Mouse (Mus musculus) forebrain, embryonic 15.5 days (tissue): ENCODE measurements at regions not wholly inside any gene's neighbourhood (a gene's known extent, or its start where the extent isn't known, plus 50 kb on each side); places are given as distances from the start of the nearest gene placed in this dataset.
A peak's percentile ranks its signal among the peaks of the same experiment; 100 is the strongest.

Experiments
- ATAC-seq: fragments of 200-750 bp; cut with Nextera tagmentation; replicated peaks from 2 replicates; pipeline ENCODE4 v1.8.0; 2017; ENCODE audit warnings: mild to moderate bottlenecking, moderate TSS enrichment, moderate library complexity
- H3K27ac ChIP-seq: fragments of 300-500 bp; sonication (generic); replicated peaks from 2 replicates; pipeline ENCODE4 v1.5.1; 2015; ENCODE audit warnings: mild to moderate bottlenecking, inconsistent platforms
- H3K27me3 ChIP-seq: fragments of 300-500 bp; sonication (generic); 2 replicates; pipeline ENCODE4 v1.6.1; 2015; ENCODE audit warnings: inconsistent platforms
- H3K36me3 ChIP-seq: fragments of 300-500 bp; sonication (generic); 2 replicates; pipeline ENCODE4 v1.6.1; 2015; ENCODE audit warnings: mild to moderate bottlenecking, inconsistent platforms
- H3K4me1 ChIP-seq: fragments of 300-500 bp; sonication (generic); 2 replicates; pipeline ENCODE4 v1.6.1; 2015; ENCODE audit warnings: inconsistent platforms
- H3K4me2 ChIP-seq: fragments of 300-500 bp; sonication (generic); replicated peaks from 2 replicates; pipeline ENCODE4 v1.6.1; 2015; ENCODE audit warnings: mild to moderate bottlenecking, inconsistent platforms
- H3K4me3 ChIP-seq: fragments of 300-500 bp; sonication (generic); 2 replicates; pipeline ENCODE4 v1.5.1; 2015; ENCODE audit warnings: mild to moderate bottlenecking, inconsistent platforms
- H3K9ac ChIP-seq: fragments of 300-500 bp; sonication (generic); replicated peaks from 2 replicates; pipeline ENCODE4 v1.6.1; 2015; ENCODE audit warnings: mild to moderate bottlenecking, inconsistent platforms
- H3K9me3 ChIP-seq: fragments of 300-500 bp; sonication (generic); 2 replicates; pipeline ENCODE4 v1.6.1; 2016; ENCODE audit warnings: inconsistent platforms
- WGBS: fragments of 180-500 bp; shearing (Covaris S2); methylation state at CpG from one replicate; pipeline ENCODE4 v1.1.7; 2015; ENCODE audit warnings: mixed read lengths; 5-methylcytosine and 5-hydroxymethylcytosine counted together

DNA sequence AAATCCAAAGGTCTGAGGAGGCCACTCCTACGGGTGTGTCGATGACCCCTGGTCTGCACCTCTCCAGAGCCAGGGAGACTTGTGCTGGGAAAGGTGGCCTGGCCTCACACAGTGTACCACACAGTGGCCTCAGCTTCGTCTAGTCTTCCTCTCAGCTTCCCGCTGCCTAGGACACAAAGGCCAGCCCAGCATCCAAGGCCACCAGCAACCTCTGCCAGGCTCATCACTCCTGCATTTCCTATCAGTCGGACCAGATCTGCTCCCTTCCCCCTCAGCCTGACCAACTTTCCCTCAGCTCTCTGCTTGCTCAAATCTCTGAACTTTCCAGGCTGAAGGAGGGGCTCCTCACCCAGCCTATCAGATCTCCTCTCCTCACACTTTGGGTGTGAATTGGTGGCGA is 213.8 kb downstream of the Rplp1 start:
- Histone ChIP-seq H3K27ac (no peak overlapping the region), H3K36me3 (no peaks in the 10 kb centered on the region), H3K4me3 (no peak overlapping the region), H3K9ac (no peak overlapping the region), H3K9me3 (no peaks in the 10 kb centered on the region), H3K4me2 (no peak overlapping the region), H3K27me3 (peaks cover 4% of the 10 kb centered on the region; the same call in 1 of the 2 replicates), H3K4me1 (peaks cover 45% of the 10 kb centered on the region)
- WGBS: 90% methylated on average over 6 of the region's 6 CpGs
- ATAC-seq: no peak

DNA sequence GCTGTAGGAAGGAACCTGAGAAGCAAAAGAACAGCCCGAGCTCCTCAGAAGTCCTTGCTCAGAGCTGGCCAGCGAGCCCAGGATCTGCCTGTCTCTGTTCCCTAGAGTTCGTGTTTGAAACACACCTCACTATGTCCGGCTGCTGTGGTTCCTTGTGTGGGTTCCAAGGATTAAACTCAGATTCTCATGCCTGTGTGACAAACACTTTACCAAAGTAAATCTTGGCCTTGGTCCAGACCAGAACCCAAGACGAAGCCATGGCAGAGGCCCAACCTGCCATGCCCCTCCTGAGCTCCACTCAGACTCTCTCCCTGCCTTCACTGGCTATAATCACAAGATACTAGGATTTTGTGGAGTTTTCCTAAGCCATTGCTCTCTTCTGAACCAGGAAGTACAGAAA is 214.7 kb downstream of the Rplp1 start:
- H3K4me2 ChIP-seq: no peak overlapping the region
- H3K27ac ChIP-seq: no peak overlapping the region
- H3K9ac ChIP-seq: no peak overlapping the region
- H3K9me3 ChIP-seq: no peaks in the 10 kb centered on the region
- no peak overlapping the region for H3K4me3 ChIP-seq
- 59% methylated on average over 5 of the region's 5 CpGs for WGBS
- H3K4me1 ChIP-seq: peaks cover 46% of the 10 kb centered on the region
- ATAC-seq: no peak
- H3K27me3 ChIP-seq: peaks cover 4% of the 10 kb centered on the region; the same call in 1 of the 2 replicates
- H3K36me3 ChIP-seq: no peaks in the 10 kb centered on the region

DNA sequence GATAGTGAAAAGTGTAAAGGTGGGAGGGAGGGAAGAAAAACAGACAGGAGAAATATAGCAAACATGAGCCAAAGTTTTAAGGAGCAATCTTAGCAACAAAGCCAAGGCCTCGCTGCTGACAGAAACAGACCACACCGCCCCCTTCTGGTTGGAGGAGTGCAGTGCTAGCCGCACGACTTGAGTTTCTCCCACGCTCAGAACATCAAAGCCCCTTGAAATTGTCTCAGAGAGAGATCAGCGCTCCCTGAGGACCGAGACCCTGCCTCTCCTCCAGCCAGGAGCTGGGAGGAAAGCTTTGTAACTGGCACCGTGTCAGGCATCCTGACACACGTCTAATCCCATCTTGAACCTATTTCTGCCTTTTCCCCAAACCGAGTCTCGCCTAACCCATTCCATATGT is 216.4 kb downstream of the Rplp1 start:
- peak; percentile 57; the same call in 1 of the 2 replicates for ATAC-seq
- Histone ChIP-seq H3K36me3 (no peaks in the 10 kb centered on the region), H3K27ac (no peak overlapping the region), H3K4me3 (no peak overlapping the region), H3K4me2 (no peak overlapping the region), H3K9ac (no peak overlapping the region), H3K9me3 (no peaks in the 10 kb centered on the region), H3K4me1 (peaks cover 37% of the 10 kb centered on the region), H3K27me3 (peaks cover 6% of the 10 kb centered on the region; the same call in 1 of the 2 replicates)
- 10% methylated on average over 11 of the region's 11 CpGs for WGBS

DNA sequence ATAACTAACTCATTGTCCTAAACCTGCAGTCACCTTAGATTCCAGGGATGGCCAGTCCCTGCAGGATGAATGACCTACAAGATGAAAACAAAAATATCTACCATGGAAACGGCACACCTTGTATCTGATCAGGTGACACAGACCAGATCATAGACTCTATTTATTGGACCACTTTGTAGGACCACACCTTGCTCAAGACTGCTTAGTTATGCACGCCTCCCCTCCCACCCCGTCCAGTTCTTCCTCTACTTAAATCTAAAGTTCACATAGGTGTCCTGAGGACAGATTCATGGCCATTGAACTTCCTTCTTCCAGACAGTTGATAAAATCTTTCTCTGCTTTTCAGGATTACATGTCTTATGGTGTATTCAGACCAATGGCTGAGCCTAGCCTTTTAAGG is 217.5 kb downstream of the Rplp1 start:
- 94% methylated on average over 3 of the region's 3 CpGs for WGBS
- ATAC-seq: no peak
- Histone ChIP-seq H3K4me1 (peaks cover 29% of the 10 kb centered on the region), H3K27me3 (peaks cover 6% of the 10 kb centered on the region; the same call in 1 of the 2 replicates), H3K4me3 (no peak overlapping the region), H3K9ac (no peak overlapping the region), H3K36me3 (no peaks in the 10 kb centered on the region), H3K27ac (no peak overlapping the region), H3K4me2 (no peak overlapping the region), H3K9me3 (no peaks in the 10 kb centered on the region)

DNA sequence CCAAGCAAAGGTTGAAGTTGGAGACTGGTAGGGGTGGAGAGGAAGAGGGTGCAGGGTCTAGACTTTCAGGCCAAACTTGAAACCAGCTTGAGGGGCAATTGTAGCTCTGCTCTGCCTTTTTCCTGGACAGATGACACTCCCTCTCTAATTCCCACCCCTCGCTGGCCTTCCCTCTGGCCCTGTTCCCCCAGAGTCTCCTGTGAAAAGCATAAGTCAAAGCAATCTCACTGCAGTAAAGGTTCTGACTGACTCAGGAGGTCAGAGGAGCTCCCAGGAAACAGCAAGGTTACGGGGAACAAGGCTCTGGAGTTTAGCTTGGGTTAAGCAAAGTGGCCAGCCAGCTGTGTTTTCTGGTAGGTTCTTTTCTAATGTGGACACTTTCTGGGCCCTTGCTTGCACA is 218.5 kb downstream of the Rplp1 start:
- Histone ChIP-seq H3K4me3 (no peak overlapping the region), H3K27me3 (peaks cover 6% of the 10 kb centered on the region; the same call in 1 of the 2 replicates), H3K4me1 (peaks cover 29% of the 10 kb centered on the region), H3K27ac (no peak overlapping the region), H3K9me3 (no peaks in the 10 kb centered on the region), H3K9ac (no peak overlapping the region), H3K4me2 (no peak overlapping the region), H3K36me3 (no peaks in the 10 kb centered on the region)
- 92% methylated on average over 2 of the region's 2 CpGs for WGBS
- ATAC-seq: no peak

DNA sequence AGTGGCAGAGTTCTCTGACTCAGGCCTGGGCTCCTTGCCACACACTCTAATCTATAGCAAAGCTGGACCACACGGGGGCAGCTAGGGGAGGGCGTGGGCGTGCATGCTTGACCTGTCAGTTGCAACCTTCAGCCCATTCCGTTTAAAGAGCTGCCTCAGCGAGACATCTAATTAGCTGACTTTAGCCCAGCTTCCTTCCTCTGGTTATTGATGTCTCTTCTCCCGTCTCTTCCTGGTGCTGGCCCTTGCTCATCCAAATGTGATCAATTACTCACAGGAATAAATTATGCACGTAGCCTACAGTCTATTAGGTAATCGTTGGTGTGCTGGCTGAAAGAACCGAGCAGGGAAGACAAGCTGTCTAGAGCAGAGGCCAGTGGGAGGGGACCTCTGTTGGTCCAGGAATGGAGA is 219.0 kb downstream of the Rplp1 start:
- H3K27me3 ChIP-seq: peaks cover 6% of the 10 kb centered on the region; the same call in 1 of the 2 replicates
- 6% methylated on average over 9 of the region's 9 CpGs for WGBS
- ATAC-seq: no peak

DNA sequence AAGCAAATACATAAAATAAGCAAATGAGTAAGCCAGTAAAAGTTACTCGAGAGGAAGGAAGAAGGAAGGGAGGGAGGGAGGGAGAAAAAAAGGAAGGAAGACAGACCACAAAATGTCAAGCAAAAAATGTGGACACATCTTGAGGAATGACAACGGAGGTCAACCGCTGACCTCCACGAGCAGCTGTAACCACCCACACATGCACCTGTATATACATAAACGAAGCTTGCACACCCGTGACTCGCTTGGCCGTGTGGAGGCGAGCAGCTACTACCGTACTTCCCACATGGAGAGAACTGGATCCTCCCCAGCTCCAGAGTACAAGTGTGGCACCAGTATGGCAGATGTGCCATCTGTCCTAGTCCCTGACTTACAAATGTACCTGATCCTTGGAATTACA is 220.1 kb downstream of the Rplp1 start:
- no peak for ATAC-seq
- Histone ChIP-seq H3K4me1 (peaks cover 25% of the 10 kb centered on the region), H3K4me3 (no peak overlapping the region), H3K27ac (no peak overlapping the region), H3K9ac (no peak overlapping the region), H3K27me3 (peaks cover 6% of the 10 kb centered on the region; the same call in 1 of the 2 replicates), H3K36me3 (no peaks in the 10 kb centered on the region), H3K9me3 (no peaks in the 10 kb centered on the region), H3K4me2 (no peak overlapping the region)
- 87% methylated on average over 10 of the region's 10 CpGs for WGBS

More for the DNA sequence above, 219.0 kb downstream of the Rplp1 start:
- H3K4me2 ChIP-seq: no peak overlapping the region
- H3K36me3 ChIP-seq: no peaks in the 10 kb centered on the region
- H3K4me1 ChIP-seq: peaks cover 29% of the 10 kb centered on the region
- H3K9ac ChIP-seq: no peak overlapping the region
- H3K27ac ChIP-seq: no peak overlapping the region
- H3K9me3 ChIP-seq: no peaks in the 10 kb centered on the region
- H3K4me3 ChIP-seq: no peak overlapping the region

DNA sequence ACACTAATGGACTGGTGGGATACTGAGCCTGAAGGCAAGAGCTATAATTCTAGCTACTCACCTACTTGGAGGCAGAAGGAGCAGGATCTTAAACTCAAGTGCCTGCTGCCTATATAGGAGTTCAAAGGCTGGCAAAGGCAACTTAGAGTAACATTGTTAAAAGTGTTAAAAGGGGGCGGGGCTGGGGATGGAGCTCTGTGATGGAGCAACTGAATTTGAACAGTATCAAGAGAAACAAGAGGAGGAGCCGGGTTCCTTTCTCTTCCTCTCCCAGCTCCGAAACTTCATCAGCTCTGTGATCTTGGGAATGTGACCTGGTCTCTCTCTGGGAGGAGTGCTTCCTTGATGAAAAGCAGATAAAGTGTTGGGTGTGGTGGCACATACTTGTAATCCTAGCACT is 223.6 kb downstream of the Rplp1 start:
- Histone ChIP-seq H3K4me1 (peaks cover 11% of the 10 kb centered on the region), H3K4me2 (no peak overlapping the region), H3K4me3 (no peak overlapping the region), H3K9me3 (no peaks in the 10 kb centered on the region), H3K27me3 (0 out of 2 replicates have a peak, but pooled peaks cover 2% of the 10 kb centered on the region), H3K27ac (no peak overlapping the region), H3K36me3 (no peaks in the 10 kb centered on the region), H3K9ac (no peak overlapping the region)
- no peak for ATAC-seq
- WGBS: 86% methylated on average over 3 of the region's 3 CpGs

DNA sequence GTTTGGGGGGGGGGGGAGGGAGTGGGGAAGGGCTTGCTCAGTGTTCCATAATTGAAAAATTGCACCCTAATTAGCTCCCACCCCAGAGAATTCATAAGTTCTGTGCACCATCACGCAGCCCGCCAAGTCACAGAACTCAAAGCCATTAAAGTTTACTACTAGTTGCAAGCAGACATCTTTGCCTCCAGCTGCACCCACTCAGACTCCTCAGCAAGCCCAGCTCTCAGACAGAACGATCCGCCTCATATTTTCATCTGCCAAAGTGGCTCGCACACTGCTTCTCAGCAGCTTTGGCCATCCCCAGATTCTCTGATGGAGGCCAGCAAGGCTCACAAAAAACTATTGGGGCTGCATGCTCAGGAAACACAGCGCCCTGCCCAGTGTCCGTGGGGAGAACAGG is 224.4 kb downstream of the Rplp1 start:
- 0 out of 2 replicates have a peak, but pooled peaks cover 2% of the 10 kb centered on the region for H3K27me3 ChIP-seq
- no peak for ATAC-seq
- WGBS: 71% methylated on average over 7 of the region's 7 CpGs

DNA sequence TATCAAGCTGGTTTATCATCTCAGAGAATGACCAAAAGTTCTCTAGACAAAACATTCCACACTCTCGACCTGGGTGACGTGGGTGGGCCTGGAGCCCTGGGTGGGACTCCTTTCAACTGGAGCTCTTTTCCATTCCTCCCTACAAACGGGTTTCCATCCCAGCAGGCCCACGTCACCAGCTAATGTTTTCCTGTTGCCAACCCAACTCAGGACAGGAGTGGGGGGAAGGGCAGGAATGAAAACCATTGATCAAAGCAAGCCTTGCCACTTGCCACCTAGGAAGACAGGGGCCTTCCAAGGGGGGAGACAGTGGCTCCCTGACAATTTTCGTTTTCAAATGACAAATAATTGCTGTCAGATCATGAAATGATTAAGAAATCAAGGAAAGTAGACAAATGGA is 224.8 kb downstream of the Rplp1 start:
- 31% methylated on average over 5 of the region's 5 CpGs for WGBS
- H3K4me3 ChIP-seq: no peak overlapping the region
- peaks cover 3% of the 10 kb centered on the region; the same call in 1 of the 2 replicates for H3K4me1 ChIP-seq
- no peak for ATAC-seq
- no peaks in the 10 kb centered on the region for H3K9me3 ChIP-seq
- H3K27ac ChIP-seq: no peak overlapping the region
- no peaks in the 10 kb centered on the region for H3K36me3 ChIP-seq
- H3K9ac ChIP-seq: no peak overlapping the region
- 0 out of 2 replicates have a peak, but pooled peaks cover 2% of the 10 kb centered on the region for H3K27me3 ChIP-seq
- H3K4me2 ChIP-seq: no peak overlapping the region

More for the DNA sequence above, 224.4 kb downstream of the Rplp1 start:
- no peaks in the 10 kb centered on the region for H3K9me3 ChIP-seq
- no peaks in the 10 kb centered on the region for H3K36me3 ChIP-seq
- H3K9ac ChIP-seq: no peak overlapping the region
- peaks cover 3% of the 10 kb centered on the region; the same call in 1 of the 2 replicates for H3K4me1 ChIP-seq
- no peak overlapping the region for H3K27ac ChIP-seq
- H3K4me3 ChIP-seq: no peak overlapping the region
- H3K4me2 ChIP-seq: no peak overlapping the region

DNA sequence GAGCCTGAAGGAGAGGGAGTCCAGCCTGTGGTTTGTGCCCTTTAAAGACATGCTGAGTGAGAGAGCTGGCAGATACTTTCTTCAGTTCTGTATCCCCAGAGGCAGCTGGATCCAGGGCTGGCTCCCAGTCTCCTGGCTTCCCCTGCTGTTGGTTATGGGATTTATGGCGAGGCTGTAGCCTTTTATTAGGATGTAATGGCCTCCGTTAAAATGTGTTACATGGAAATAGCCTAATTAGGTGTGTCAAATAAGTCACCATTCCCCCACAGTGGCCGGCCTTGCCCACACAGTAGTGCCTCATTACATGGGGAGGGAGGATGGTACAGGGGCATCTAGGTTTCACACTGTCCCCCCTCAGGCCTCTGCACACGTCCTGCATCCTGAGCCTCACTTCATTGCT is 230.8 kb downstream of the Rplp1 start:
- Histone ChIP-seq H3K9me3 (no peaks in the 10 kb centered on the region), H3K36me3 (no peaks in the 10 kb centered on the region), H3K4me2 (no peak overlapping the region), H3K4me3 (no peak overlapping the region), H3K27ac (no peak overlapping the region), H3K27me3 (no peaks in the 10 kb centered on the region), H3K4me1 (peaks cover 6% of the 10 kb centered on the region), H3K9ac (no peak overlapping the region)
- 49% methylated on average over 4 of the region's 4 CpGs for WGBS
- ATAC-seq: no peak

DNA sequence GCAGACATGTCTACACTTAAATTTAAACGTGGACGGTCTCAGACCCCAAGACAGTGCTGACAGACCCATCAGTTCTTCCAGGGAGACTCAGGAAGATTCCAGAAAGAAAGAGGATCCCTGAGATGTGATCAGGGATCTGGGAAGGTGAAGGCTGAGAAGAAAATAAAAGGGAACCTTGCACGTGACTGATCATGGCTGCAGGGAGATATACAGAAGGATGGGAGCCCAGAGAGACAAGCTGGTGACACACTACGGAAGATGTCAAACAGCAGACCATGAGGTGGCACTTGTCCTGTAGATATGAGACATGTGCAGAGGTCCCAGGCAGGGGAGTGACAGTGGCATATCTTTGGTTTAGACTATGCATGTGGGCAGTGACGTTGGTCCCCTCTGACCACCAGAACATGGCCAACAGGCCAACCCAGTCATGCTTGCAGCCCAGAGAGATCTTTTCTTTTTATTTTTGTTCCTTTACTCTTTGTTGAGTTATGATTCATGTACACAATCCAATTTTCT is 231.5 kb downstream of the Rplp1 start:
- H3K27me3 ChIP-seq: no peaks in the 10 kb centered on the region
- 93% methylated on average over 5 of the region's 5 CpGs for WGBS
- H3K4me1 ChIP-seq: peaks cover 6% of the 10 kb centered on the region
- H3K27ac ChIP-seq: no peak overlapping the region
- no peaks in the 10 kb centered on the region for H3K9me3 ChIP-seq
- ATAC-seq: no peak
- no peak overlapping the region for H3K9ac ChIP-seq
- H3K36me3 ChIP-seq: no peaks in the 10 kb centered on the region
- H3K4me3 ChIP-seq: no peak overlapping the region
- no peak overlapping the region for H3K4me2 ChIP-seq

DNA sequence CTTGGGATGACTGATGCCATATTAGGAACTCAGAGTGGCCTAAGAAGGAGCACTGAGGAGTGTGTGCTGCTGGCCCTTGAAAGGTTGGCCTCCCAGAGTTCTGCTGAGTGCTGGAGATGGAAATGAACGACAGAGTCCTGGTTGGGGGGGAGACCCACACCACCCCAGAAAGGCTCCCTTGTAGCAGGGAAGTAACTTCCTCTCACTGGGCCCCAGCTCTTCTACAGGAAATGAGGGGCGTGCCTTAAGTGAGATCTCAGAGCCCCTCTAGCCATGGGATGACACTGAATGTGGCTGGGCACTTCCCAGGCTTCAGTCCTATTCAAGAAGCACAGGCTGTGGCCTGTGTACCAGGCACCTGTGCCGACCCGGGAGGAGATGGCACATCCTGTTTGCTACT is 232.0 kb downstream of the Rplp1 start:
- ATAC-seq: no peak
- Histone ChIP-seq H3K9me3 (no peaks in the 10 kb centered on the region), H3K4me1 (peaks cover 11% of the 10 kb centered on the region), H3K4me2 (no peak overlapping the region), H3K27me3 (no peaks in the 10 kb centered on the region), H3K4me3 (no peak overlapping the region), H3K36me3 (no peaks in the 10 kb centered on the region), H3K9ac (no peak overlapping the region), H3K27ac (no peak overlapping the region)
- 82% methylated on average over 4 of the region's 4 CpGs for WGBS
